Mouse (Mus musculus) left cerebral cortex, adult 9 months (tissue): ENCODE measurements around the gene Ap1s3.

Source experiments
- DNase-seq, 2 experiments: peaks; one replicate each; pipeline ENCODE4 v3.0.0; 2022; ENCODE audit warnings: low spot score in 2 of 2

Gene Ap1s3

DNA sequence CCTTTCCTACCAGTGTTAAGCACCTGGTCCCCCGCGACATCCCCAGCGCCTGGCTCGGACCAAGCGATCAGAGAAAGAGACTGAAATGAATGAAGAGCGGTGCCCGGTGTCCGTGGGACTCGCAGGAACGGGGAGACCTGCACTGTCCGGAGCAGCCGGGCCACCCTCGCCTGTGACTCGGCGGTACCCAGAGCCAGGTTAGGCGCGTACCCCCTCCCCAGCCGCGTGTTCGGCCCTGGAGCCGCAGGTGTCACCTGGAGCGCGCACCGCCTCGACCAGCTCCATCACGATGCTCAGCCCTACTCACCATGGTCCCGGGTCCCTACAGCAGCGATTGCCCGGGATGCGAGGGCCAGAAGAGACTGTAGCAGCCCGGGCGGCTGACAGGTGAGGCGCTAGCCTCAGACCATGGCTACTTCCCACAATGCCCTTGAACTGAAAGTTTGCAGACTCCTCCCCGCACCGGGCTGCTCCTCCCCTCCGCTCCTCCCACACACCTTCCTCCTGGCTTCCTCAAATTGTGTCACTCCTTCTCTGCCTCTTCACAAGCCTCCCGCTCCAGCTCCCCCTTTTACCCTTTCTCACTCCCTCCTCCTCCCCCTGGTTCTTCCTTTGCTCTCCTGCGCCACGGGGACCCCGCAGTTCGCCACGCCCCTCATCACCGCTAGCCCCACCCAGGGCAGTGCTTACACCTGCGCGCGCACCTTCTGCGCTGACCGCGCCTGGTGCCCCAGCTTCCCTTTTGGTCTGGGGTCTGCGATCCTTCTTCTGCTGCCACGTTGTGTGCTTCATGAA is at the start of gene Ap1s3:
Ap1s3 (minus strand) TSS at position 430 of the 795 bp plus-strand sequence.
- DNase-seq: peak in 1 of 2 experiments; percentile 46

DNA sequence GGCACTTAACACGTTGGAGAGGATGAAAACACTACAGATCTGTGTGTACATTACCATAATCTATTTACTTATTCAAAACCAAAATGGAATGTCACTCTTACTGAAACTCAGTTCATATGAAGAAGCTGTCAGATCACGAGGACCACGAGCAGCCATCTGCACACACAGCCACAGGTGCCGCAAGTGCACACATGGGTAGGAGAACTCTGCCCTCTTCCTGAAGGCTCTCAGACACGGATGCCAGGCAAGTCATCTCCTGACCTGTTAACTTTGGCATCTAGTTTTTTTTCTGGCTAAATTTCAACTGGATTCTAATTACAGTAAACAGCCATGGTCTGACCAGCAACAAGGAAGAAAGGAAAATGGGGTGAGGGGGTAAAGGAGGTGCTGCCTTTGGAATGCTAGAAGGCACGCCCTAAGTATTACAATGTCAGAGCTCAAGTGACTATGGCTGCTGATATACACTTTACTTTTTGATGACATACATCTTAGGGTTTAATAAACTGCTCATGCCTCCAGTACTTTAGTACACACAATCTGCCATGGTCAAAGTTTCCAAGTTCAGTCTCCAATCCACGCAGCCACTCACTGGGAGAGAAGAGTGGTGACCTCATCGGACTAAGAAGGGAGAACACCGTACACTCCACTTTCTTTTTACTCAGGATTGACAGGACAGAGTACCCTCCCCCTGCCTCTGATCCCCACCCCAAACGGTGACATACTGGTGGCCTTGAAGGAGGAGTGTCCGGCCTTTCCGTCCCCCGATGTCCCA is 42.6 kb upstream of the Ap1s3 start:
- DNase-seq: no peak

DNA sequence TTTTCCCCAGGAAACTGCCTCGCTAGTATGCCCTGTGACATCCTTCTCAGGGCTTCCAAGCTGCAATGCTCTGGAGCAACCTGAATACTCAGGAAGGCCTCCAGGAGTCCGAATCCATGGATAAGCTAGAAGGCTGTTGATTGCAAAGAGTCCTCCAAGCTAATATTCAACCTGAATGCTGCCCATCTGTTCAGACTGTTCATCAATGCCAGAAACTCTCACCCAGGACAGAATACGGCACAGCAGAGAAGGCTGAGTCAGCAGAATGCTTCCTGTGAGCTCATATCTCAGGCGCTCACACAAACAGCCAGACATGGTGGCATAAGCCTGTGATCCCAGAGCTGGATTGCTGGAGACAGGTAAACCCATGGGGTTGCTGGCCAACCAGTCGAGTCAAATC is 41.3 kb upstream of the Ap1s3 start:
- DNase-seq: no peak

DNA sequence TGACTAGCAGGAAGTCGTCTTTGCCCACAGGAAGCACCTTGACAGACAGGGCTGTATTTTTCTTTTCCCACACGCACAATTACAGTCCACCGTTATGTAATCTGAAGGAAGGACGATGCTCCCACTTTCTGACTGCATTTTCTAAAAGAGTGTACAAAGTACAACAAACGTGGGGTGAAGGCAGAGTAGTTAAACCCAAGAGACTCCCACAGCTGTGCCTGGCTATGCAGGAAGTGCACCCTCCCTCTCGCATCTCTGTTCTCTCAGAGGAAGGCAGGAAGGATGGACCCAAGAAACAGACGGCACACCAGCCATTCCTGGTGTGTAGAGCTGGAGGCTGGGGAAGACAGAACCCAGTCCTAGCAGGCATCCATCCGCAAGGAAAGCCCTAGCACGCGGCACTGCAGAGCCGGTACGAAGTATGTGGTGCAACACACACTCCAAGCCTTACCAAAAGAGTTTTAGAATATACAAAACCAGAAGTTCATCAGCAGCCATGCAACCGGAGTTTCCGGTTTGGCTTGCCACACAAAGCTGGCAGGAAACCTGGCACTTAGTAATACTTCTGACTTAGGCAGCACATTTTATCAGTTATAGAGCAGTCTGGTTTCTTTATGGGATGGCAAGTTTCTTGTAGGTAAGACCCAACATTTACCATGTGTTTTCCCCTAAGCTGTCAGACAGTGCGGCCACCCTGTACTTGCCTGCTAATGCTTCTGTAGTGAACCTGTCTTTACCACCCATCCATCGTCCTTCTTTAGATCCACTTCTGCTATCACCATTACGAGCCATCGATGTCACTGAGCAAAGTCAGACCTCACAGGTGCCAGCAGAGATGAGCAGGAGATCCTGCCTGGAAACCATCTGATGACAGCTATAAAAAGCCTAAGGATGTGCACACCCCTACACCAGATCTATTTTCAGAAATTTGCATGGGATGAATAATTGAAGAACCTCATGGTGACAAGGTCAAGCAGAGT is 39.7 kb upstream of the Ap1s3 start:
- DNase-seq: peak in 1 of 2 experiments; percentile 63

DNA sequence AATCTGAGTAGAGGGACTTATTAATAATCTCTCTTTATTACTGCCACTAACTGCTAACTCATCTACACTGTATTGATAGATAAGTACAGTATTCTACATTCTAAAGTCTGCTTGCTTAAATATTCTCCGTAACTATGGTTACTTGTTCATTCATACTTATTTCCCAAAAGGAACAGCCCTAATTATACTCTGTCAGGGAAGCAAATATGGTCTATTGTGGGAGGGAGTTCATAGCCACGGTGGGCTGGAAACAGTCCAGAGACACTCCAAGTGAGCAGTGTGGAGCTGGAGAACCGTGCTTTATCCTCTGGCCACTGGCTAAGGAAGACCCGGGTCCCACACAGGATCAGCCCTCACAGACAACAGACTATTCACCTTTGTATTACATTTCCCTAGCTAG is 38.9 kb upstream of the Ap1s3 start:
- DNase-seq: no peak

DNA sequence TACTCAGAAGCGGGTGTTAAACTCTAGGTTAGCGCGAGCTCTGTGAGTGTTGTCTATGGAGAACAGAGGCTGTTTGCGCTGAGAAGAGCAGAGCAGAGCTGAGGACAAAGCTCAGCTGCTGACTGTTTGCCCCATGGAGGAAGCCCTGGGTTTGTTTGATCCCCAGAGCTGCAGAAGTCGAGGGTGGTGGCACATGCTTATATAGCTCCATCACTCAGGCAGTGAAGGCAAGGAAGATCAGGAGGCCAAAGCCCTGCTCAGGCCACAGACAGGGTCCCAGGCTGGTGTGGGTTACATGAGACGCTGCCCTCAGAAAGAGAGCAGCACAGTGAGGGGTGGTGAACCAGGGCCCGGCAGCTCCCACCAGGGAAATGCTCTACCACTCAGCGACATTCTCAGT is 38.4 kb upstream of the Ap1s3 start:
- no peak for DNase-seq

DNA sequence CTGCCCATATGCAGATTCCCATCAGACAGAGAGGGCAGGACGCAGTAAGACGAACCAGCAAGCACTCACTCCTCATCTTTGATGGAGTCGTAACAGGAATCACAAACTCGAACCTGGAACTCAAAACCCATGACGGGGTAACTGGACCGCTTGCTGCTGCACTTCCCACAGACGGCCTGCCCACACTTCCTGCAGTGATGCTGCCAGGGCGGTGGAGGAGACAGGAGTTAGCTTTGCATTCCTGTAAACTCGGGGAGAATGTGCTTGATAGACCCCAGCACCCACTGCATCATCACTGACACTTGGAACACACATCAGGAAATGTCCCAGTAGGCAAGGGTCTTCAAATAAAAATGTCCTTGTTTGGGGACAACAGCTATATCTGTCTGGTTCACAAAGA is 35.6 kb upstream of the Ap1s3 start:
- no peak for DNase-seq

DNA sequence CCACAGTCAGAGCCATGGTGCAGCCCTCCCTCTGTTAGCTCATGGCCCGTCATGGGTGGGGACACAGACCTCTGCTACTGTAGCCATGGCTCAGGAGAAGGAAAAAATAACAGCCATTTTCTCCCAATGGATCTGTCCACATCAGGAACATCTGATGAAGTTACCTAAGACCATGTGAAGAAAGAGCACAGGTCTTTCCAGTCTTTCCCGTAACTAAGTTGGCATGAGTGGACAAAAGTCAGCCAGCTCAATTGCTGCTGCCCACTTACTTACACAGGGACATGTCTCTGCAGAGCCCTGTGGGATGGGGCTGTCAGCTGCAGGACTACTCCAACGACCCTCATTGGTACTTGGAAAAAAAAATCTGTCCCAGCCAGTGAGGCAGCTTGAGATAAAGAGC is 34.9 kb upstream of the Ap1s3 start:
- no peak for DNase-seq

DNA sequence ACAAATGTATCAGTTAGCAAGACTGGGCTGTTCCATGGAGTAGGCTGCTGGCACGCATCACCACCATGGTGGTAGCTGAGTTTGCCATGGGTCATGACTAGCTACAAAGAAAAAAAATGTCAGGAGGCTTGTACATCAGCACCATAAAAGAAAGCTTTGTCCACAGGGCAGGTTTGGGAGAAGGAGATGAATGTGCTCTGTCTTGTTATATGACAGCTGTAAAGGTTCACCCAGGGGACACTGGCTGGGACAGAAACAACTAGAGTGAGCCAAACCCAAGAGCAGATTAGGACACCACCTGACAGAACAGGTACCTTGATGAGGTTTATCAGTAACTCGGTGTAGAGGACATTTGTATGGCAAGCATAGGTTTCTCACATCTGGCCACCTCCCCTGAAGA is 32.9 kb upstream of the Ap1s3 start:
- DNase-seq: no peak

DNA sequence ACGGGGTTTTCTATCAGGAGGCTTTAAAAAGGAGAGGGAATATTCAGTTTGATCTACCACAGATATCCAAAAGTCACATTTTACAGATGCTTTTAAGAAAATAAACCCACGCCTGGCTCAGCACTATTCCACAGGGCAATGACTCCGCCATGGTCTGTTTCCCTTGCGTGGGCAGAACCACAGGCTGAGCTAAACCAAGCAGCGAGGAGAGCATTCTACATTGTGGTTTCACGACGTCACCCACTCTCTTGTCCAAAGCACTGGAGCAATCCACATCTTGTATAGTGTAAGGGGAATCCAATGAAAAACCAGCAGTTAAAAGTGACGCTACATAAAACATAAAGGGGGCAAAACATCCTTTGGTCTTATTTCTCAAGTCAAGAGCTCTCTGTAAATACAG is 31.7 kb upstream of the Ap1s3 start:
- no peak for DNase-seq

DNA sequence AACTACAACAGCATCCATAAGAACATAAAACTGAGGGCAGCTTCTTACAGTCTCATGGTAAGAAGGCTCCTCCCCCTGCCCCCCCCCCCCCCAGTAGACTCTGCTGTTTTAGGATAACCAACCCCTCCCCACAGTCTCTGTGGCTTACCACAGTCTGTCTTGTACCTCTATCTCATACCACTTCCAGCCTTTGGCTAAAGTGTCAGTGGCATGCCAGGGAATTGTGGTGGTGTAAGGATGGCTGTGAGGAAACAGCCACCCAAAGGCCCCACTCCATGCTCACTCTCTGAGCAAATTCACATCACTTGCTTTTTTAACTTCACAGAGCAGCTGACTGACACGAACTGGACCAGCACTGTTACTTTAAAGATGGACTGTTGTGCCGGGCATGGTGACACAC is 26.7 kb upstream of the Ap1s3 start:
- no peak for DNase-seq

DNA sequence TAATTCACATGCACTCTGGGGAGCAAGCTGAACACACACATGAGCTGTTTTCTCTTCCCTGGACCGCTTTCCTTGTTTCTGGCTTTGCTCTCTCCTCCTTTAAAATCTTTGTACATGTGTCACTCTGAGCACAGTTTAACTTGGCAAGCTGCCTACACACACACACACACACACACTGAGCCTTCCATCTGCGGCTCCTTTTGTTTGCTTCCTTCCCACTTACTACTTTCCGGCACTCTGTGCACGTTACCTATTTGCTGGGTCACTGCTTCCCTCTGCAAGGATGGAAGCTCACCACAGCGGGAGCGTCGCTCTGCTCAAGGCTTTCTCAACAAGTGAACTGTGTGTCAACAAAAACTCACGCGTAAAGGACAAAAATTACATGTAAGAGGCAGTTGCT is 25.6 kb upstream of the Ap1s3 start:
- DNase-seq: peak in 1 of 2 experiments; percentile 52

DNA sequence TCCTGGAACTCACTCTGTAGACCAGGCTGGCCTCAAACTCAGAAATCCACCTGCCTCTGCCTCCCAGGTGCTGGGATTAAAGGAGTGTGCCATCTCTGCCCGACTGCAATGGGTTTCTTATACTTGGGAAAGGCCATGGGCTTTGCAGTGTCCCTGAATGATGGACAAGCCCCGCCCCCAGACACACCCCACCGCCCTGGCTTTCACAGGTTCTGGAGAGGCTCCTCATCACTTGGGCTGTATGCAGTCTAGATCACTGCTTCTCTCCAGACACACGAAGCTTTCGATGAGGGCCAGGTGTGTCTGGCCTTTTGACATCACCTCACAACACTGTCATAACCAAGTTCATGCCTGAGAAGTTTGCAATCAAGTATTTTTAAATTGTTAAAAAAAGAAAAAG is 25.2 kb upstream of the Ap1s3 start:
- DNase-seq: no peak

DNA sequence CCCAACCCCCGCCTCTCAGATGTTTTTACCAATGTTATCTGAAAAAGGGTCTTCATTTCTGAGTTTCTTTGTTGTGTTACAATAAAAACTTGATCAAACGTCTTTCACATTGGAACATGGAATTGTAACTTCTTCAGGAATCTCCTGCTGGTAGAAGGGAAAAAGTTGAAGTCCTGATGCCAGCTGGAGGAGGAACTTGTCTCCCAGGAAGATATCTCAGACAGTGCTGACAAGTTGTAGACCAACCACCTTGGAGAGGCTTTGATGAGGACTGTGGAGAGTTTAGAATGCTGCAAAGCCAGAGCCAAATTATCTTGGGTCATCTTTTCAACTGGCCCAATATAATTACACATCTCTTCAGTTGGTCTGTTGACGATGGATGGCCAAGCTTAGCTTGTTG is 20.7 kb upstream of the Ap1s3 start:
- DNase-seq: no peak

DNA sequence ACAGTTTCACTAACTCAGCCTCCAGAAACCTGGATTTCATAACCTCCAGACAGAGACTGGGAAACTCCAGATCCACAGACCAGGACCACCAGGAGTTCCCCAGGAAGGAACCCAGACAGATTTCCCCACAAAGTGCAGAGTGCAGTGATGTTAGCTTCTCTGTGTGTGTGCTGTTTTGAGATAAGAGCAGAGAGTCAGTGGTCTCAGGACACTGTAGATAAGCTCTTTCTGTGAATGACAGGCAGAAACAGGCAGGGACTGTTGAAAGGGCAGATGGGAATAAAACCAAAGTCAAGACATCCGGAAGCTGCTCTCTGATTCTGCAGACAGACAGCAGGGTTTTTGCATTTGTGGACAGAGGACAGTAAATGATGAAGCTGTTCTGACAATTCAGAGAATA is 15.5 kb upstream of the Ap1s3 start:
- DNase-seq: no peak

DNA sequence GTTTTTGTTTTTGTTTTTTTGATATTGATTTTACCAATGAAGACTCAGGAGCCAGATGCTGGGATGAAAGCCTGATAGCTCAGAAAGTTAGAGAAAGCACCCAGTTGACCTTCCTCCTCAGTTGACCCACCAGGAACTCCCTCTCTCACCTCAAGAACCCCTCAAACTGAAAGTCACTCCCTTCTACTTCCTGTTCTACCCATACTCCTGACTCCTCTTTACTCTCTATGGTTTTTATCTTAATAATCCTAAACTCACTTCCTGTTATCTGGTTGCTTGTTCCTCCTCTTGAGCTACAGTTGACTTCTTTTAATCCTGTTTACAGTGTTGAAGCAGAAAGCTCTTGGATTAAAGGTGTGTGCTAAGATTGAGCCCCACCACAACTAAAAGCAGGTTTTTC is 12.3 kb upstream of the Ap1s3 start:
- DNase-seq: no peak

DNA sequence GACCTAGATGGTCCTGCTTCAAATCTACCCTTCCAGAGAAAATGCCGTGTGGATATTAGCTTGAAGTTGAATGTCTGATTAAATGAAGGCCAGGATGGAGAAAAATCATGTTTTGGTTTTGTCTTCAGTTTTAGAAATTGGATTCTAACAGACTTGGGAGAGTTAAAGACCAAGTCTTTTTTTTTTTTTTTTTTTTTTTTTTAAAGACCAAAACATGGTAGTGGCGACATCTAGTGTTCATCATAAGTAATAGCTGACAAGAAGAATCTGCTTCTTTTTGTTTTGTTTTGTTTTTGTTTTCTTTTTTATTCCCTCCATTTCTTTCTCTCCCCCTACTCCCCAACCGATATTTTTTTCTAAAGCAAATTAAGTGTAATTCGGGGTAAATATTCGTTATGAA is 11.2 kb upstream of the Ap1s3 start:
- DNase-seq: no peak

DNA sequence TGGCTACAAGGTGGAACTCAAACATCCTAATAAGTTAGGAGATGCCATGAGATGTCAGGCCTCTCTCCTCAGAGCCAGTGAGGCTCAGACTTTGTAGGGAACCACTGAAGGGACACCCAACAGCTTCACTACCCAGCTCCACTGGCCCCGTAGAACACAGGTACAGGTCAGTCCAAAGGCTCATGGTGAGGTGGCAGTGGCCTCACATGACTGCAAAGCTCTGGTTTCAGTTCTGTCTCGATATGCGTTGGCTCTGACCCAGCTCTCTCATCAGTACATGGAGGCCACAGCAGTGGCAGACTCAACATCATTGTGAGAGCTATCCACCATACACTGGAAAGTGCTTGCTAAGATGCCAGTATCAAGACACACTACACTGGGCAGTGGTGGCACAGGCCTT is 9.0 kb upstream of the Ap1s3 start:
- no peak for DNase-seq

DNA sequence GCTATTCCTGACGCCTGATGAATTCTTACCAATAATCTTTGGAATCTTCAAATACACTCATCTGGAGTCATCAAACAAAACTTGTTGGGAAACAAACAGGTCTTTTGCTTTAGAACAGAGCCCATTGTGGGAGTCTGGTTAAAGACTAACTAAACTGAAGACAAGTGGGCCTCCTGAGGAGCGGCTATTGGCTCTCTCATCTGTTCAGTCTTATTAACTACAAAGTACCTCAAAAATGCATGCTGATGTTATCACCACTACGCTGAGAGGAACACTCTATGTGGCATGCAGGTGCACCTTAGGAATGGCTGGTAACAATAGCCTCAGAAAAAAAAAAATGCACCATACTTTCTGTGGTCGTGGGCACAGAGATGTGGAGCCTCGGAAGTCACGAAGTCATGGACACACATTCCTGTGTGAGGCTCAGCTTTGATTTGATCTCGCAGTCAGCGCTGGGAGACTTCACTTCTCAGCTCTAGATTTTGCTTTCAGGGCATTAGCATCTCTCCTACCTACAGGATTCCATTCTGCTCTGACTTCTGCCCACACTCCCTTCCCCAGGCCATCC is 6.4 kb upstream of the Ap1s3 start:
- DNase-seq: no peak

DNA sequence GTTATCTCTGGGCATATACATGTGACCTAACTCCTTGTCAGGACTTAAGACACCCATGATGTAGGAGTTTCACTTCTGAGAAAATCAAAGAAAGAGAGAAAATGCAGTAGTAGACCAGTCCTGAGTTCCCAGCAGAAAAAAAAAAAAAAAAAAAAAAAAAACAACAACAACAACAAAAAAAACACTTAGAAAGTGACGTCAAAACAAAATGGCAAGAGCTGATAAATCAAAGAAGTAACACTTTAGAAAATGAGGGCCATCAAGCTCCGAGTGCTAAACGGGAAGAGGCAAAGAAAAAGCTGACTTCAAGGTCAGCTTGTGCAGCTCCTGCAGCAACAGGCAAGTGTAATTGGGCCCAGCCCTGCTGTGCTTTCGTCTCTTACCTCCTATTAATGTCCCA is 3.9 kb upstream of the Ap1s3 start:
- DNase-seq: no peak

DNA sequence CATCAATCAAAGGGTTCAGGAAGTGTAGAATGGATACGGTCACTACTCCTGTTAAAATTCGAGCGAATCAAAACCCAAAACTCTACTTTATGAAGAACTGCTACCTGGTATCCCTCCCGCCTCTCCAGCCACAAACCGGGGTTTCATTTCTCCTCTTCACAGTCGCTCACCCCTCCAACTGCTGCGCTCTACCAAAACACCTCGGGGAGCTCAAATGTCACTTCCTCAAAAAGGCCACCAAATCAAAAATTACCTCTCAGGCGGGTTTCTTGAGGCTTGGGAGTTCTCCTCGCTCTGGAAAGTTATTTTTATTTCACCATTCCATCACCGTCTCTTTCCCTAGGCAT is 603 bp downstream of the Ap1s3 start:
- no peak for DNase-seq

DNA sequence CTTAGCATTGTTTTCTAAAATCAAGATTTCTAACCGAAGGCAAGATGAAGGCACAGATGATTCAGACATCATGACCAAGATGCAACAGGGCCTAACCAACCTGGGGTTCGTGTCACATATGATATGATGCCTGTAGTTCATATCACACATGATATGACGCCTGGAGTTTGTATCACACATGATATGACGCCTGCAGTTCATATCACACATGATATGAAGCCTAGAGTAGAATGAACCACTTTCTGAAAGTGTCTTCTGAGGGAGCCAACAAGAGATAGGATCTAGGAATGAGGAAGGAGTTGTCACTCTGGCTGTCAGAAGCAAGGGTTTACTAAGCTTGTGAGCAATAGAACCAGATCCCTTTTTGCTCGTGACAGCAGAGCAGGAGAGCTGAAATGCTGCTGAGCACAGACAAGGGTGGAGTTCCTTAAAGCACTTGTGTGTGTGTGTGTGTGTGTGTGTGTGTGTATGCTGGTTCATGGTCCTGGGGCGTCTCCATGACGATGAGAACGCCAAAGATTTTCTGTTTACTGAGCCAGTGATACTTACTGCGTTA is 2.3 kb downstream of the Ap1s3 start:
- no peak for DNase-seq
